Mouse (Mus musculus) liver, embryonic 11.5 days (tissue): Measurements from ENCODE around the gene Eya2. TPM values are rescaled to one million over a fixed set of nuclear protein-coding genes. Genes with fewer than 3 reads are reported as not detected.

Source experiments
- ATAC-seq: fragments of 200-750 bp; cut with Nextera tagmentation; replicated peaks from 2 replicates; pipeline ENCODE4 v1.8.0; 2017; ENCODE audit warnings: moderate number of reproducible peaks, mild to moderate bottlenecking, moderate TSS enrichment, moderate library complexity; ENCODE audit not compliant: low FRiP score
- DNase-seq: peaks from one replicate; pipeline ENCODE4 v3.0.0-alpha.2; 2017; ENCODE audit warnings: low spot score
- H3K27ac ChIP-seq: fragments of 300-500 bp; sonication (generic); 2 replicates; pipeline ENCODE4 v1.5.1; 2014; ENCODE audit warnings: mild to moderate bottlenecking, low read depth, low read length, control low read depth
- H3K27me3 ChIP-seq: fragments of 300-500 bp; sonication (generic); replicated peaks from 2 replicates; pipeline ENCODE4 v1.6.1; 2014; ENCODE audit warnings: low read length, mixed read lengths; ENCODE audit not compliant: control insufficient read depth, insufficient read depth
- H3K36me3 ChIP-seq: fragments of 300-500 bp; sonication (generic); 2 replicates; pipeline ENCODE4 v1.6.1; 2014; ENCODE audit warnings: mild to moderate bottlenecking, low read length, moderate library complexity, mixed read lengths; ENCODE audit not compliant: control insufficient read depth, insufficient read depth
- H3K4me1 ChIP-seq: fragments of 300-500 bp; sonication (generic); replicated peaks from 2 replicates; pipeline ENCODE4 v1.6.1; 2014; ENCODE audit warnings: low read length, mixed read lengths; ENCODE audit not compliant: control insufficient read depth, insufficient read depth
- H3K4me2 ChIP-seq: fragments of 300-500 bp; sonication (generic); 2 replicates; pipeline ENCODE4 v1.6.1; 2014; ENCODE audit warnings: mild to moderate bottlenecking, control low read depth, moderate library complexity
- H3K4me3 ChIP-seq: fragments of 300-500 bp; sonication (generic); 2 replicates; pipeline ENCODE4 v1.5.1; 2014; ENCODE audit warnings: low read depth, low read length, control low read depth
- H3K9ac ChIP-seq: fragments of 300-500 bp; sonication (generic); 2 replicates; pipeline ENCODE4 v1.6.1; 2014; ENCODE audit warnings: low read depth, low read length, control low read depth
- H3K9me3 ChIP-seq: fragments of 300-500 bp; sonication (generic); 2 replicates; pipeline ENCODE4 v1.6.1; 2016; ENCODE audit warnings: low read length, inconsistent platforms, mixed read lengths; ENCODE audit not compliant: control insufficient read depth
- WGBS: fragments of 180-500 bp; shearing (Covaris S2); extraction: QIAGEN DNeasy Blood & Tissue Kit; methylation state at CpG from one replicate; pipeline ENCODE4 v1.1.7; 2014; 5-methylcytosine and 5-hydroxymethylcytosine counted together
- polyA plus RNA-seq: library from polyadenylated mRNA; unstranded; fragments of >200 nt; fragmentation: Nextera tagmentation; extraction: Ambion mirVana; gene quantifications from 2 replicates; pipeline ENCODE4 v1.2.1, GENCODE M21; 2014

Eya2 gene
- polyA plus RNA-seq, 1 experiment from 2014 or later, result 1.2 TPM

DNA sequence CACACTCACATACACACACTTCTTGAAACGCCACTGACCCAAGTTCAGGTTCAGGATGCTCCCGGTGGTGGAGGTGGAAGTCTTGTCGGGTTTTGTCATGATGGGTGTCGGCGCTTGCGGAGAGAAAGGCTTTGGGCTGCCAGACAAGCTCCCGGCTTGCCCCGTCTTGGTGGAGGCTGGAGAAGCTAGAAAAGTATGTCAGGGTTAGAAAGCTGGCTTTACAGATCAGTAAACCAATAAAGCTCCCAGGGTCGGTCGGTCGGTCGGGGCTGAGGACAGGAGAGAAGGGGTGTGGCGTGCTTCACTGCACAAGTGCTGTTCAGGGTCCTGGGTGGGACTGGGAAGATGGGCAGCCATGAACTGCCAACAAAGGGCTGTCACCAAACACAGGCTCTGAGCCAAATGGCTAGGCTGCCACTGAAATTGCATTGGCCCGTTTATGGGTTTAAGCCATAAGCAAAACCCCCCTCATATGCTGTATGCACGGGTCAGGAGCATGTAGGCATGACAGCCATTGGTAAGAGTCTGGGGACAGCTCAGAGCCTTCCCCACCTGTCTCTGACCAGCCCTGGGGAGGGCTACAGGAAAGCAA lies 225.8 kb downstream of the Eya2 start:
- H3K4me3 ChIP-seq, result no peak overlapping the region
- DNase-seq (no peak), ATAC-seq (no peak)
- H3K36me3 ChIP-seq, result peaks cover 51% of the 10 kb centered on the region
- no peaks in the 10 kb centered on the region for H3K4me1 ChIP-seq
- 83% methylated on average over 15 of the region's 15 CpGs for WGBS
- no peak overlapping the region for H3K4me2 ChIP-seq
- H3K27ac ChIP-seq, result no peak overlapping the region; the same call in 1 of the 2 replicates
- H3K9ac ChIP-seq, result no peak overlapping the region
- no peaks in the 10 kb centered on the region for H3K27me3 ChIP-seq
- H3K9me3 ChIP-seq, result no peaks in the 10 kb centered on the region

Other genes starting within 250 kb of the Eya2 start
- 0.07 and 0.29 TPM in 2 replicates for gene Zfp663, start 226.3 kb upstream of the Eya2 start, polyA plus RNA-seq
- 5.9 and 6.1 TPM in 2 replicates for gene Zfp334, start 206.8 kb upstream of the Eya2 start, polyA plus RNA-seq
- gene Ocstamp, start 194.6 kb upstream of the Eya2 start, polyA plus RNA-seq, result 2.2 and 2.5 TPM in 2 replicates
- gene Slc13a3, start 121.8 kb upstream of the Eya2 start, polyA plus RNA-seq, result 2.9 and 4.0 TPM in 2 replicates
- 28.8 and 31.4 TPM in 2 replicates for gene Trp53rka, start 101.7 kb upstream of the Eya2 start, polyA plus RNA-seq
- 1.6 and 2.1 TPM in 2 replicates for gene Slc2a10, start 91.2 kb upstream of the Eya2 start, polyA plus RNA-seq